Mouse (Mus musculus) A20 (cell line): Measurements from ENCODE around the gene Bora.
"Not testable (repeated sequence)": the region's sequence is repeated elsewhere in the genome, so short reads cannot be mapped to it uniquely, and the experiment has no call there.

Experiments used
- DNase-seq: peaks from one replicate; pipeline ENCODE4 v3.0.0-alpha.2; 2011; ENCODE audit warnings: low read depth, low spot score

The Bora gene

GRCm38 (mm10) chr14:99046031-99046781 is at the start of gene Bora, which contains the start of gene Mzt1:
TSS of gene Bora (plus strand) at chr14:99046222.
TSS of gene Mzt1 (minus strand) at chr14:99046134.
- peak; percentile 98 for DNase-seq

GRCm38 (mm10) chr14:99010224-99010919 is 35.6 kb upstream of the Bora start:
- DNase-seq = no peak

GRCm38 (mm10) chr14:99010920-99011313 is 35.1 kb upstream of the Bora start:
- no peak for DNase-seq

GRCm38 (mm10) chr14:99018691-99019090 is 27.3 kb upstream of the Bora start:
- no peak for DNase-seq

- DNase-seq = no peak
Observed at GRCm38 (mm10) chr14:99019136-99019808, 26.8 kb upstream of the Bora start.

GRCm38 (mm10) chr14:99022346-99023086 is 23.5 kb upstream of the Bora start:
- no peak for DNase-seq

GRCm38 (mm10) chr14:99029987-99030386 is 16.0 kb upstream of the Bora start:
- no peak for DNase-seq

- no peak for DNase-seq
Observed at GRCm38 (mm10) chr14:99031337-99031873, 14.6 kb upstream of the Bora start.

GRCm38 (mm10) chr14:99032596-99032995 is 13.4 kb upstream of the Bora start:
- DNase-seq = no peak

- not testable (repeated sequence) for DNase-seq
Observed at GRCm38 (mm10) chr14:99034851-99035250, 11.2 kb upstream of the Bora start.

GRCm38 (mm10) chr14:99036039-99036438 is 10.0 kb upstream of the Bora start:
- DNase-seq = no peak

GRCm38 (mm10) chr14:99037703-99038102 is 8.3 kb upstream of the Bora start:
- DNase-seq = no peak

- not testable (repeated sequence) for DNase-seq
Observed at GRCm38 (mm10) chr14:99039308-99039707, 6.7 kb upstream of the Bora start.

GRCm38 (mm10) chr14:99041416-99041815 is 4.6 kb upstream of the Bora start:
- DNase-seq = peak; percentile 68

- DNase-seq = no peak
Observed at GRCm38 (mm10) chr14:99043499-99043898, 2.5 kb upstream of the Bora start.

- DNase-seq = no peak
Observed at GRCm38 (mm10) chr14:99044096-99044495, 1.9 kb upstream of the Bora start.

- peak; percentile 50 for DNase-seq
Observed at GRCm38 (mm10) chr14:99044718-99045117, 1.3 kb upstream of the Bora start.

GRCm38 (mm10) chr14:99045378-99046030 is 518 bp upstream of the Bora start:
- DNase-seq = peak; percentile 71

- DNase-seq = no peak
Observed at GRCm38 (mm10) chr14:99046782-99047181, 760 bp downstream of the Bora start.

- DNase-seq = no peak
Observed at GRCm38 (mm10) chr14:99058959-99059586, 13.1 kb downstream of the Bora start.
